Mouse (Mus musculus): ENCODE measurements at regions not wholly inside any gene's neighbourhood (a gene's known extent, or its start where the extent isn't known, plus 50 kb on each side); places are given as distances from the start of the nearest gene placed in this dataset.

- TF ChIP-seq CTCF (conservative IDR thresholded peaks at IDR 0.05), result no peak
- no peak overlapping the region for H3K4me3 ChIP-seq
- peak overlapping the region; percentile 65 for H3K27ac ChIP-seq
- DNase-seq (ENCODE audit: low spot score in 2 of 2), result peak; percentile 39 to 54
Measured at GRCm38 (mm10) chr9:62220451-62220850, 61.6 kb downstream of the Spesp1 start.

DNA sequence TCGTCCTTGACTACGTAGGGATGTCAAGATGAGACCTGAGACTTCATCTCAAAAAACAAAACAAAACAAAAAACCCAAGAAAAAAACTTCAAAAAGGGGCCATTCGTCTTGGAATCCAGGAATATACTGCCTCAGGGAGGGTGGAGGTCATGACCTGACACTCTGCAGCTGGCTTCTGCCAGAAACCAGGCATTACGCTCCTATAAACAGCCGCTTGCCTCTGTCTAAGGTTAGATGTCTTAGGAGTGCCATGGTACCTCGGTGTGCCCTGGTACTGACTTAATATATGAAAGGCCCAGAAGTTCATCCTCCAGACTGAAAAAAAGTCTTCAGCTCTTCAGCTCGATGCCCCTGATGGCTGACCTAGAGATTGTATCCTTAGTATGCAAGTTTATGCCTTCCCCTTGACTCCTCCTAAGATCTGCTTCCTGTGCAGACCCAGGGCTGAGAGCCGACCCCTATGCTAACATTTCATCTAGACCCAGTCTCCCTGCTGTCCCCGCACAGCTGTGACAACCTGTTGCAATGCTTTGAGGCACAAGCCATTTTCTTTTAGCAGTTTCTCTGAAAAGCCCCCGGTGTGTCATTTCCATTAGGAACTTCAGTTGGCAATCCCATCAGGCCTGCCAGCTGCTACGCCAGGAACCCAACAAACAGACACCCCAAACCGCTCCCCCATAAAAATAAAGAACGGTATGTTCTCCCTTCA, 66.7 kb downstream of the Spesp1 start:
- no peak for TF ChIP-seq CTCF (conservative IDR thresholded peaks at IDR 0.05)
- Histone ChIP-seq H3K4me3 (no peak overlapping the region), H3K27ac (no peak overlapping the region)
- DNase-seq (ENCODE audit: low spot score in 2 of 2), result no peak

GRCm38 (mm10) chr9:62214546-62214945, 67.5 kb downstream of the Spesp1 start:
- no peak overlapping the region for H3K27ac ChIP-seq
- DNase-seq (ENCODE audit: low spot score in 2 of 2), result no peak
- no peak overlapping the region for H3K4me3 ChIP-seq
- no peak for TF ChIP-seq CTCF (conservative IDR thresholded peaks at IDR 0.05)

DNA sequence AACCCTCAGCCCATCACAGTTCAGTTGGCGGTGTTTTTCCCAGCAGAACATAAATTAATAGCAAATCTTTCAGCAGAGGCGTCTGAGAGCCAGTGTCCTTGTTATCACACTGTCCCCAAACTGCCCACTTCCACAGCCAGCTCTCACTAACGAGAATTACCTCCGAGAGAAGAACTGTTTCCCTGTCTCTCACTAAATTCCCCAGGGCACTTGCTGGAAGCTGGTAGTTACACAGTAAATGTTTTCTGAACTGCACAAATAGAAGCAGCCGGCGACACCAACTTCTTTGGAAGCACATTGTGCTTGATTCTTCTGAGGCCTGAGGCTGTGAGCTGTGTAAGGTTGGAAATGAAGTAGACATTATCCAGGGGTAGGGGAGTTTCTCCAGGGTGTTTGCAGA, 69.4 kb downstream of the Spesp1 start:
- no peak for DNase-seq (ENCODE audit: low spot score in 2 of 2)
- TF ChIP-seq CTCF (conservative IDR thresholded peaks at IDR 0.05), result no peak
- H3K27ac ChIP-seq, result no peak overlapping the region
- H3K4me3 ChIP-seq, result no peak overlapping the region

GRCm38 (mm10) chr9:62210815-62211214, 71.2 kb downstream of the Spesp1 start:
- Histone ChIP-seq H3K27ac (no peak overlapping the region), H3K4me3 (no peak overlapping the region)
- no peak for TF ChIP-seq CTCF (conservative IDR thresholded peaks at IDR 0.05)
- no peak for DNase-seq (ENCODE audit: low spot score in 2 of 2)

GRCm38 (mm10) chr9:62208436-62208835, 73.6 kb downstream of the Spesp1 start:
- no peak for DNase-seq (ENCODE audit: low spot score in 2 of 2)
- no peak overlapping the region for H3K4me3 ChIP-seq
- no peak overlapping the region for H3K27ac ChIP-seq
- no peak for TF ChIP-seq CTCF (conservative IDR thresholded peaks at IDR 0.05)

GRCm38 (mm10) chr9:62205264-62205663, 76.7 kb downstream of the Spesp1 start:
- no peak overlapping the region for H3K4me3 ChIP-seq
- no peak for TF ChIP-seq CTCF (conservative IDR thresholded peaks at IDR 0.05)
- H3K27ac ChIP-seq, result no peak overlapping the region
- no peak for DNase-seq (ENCODE audit: low spot score in 2 of 2)

DNA sequence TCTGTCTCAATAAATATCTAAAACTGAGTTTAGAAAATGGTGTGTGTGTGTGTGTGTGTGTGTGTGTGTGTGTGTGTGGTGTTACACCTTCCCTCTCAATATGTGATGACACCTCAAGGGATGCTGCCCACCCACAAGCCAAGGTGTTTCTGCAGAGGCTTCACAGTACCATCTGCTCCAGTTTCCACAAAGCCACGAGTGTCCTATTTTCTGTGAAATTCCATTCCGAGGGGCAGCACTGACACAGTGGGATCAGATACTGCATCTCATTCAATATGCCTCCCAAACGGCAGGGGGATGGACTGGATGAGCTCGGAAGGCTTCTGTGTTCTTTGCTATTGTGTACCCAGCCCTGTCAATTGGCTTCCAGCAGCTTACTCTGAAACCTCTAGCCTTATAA, 78.5 kb downstream of the Spesp1 start:
- no peak overlapping the region for H3K4me3 ChIP-seq
- DNase-seq (ENCODE audit: low spot score in 2 of 2), result no peak
- H3K27ac ChIP-seq, result no peak overlapping the region
- TF ChIP-seq CTCF (conservative IDR thresholded peaks at IDR 0.05), result no peak

- no peak for DNase-seq (ENCODE audit: low spot score in 2 of 2)
- H3K27ac ChIP-seq, result no peak overlapping the region
- TF ChIP-seq CTCF (conservative IDR thresholded peaks at IDR 0.05), result no peak
- H3K4me3 ChIP-seq, result no peak overlapping the region
Measured at GRCm38 (mm10) chr9:62202331-62202730, 79.7 kb downstream of the Spesp1 start.

DNA sequence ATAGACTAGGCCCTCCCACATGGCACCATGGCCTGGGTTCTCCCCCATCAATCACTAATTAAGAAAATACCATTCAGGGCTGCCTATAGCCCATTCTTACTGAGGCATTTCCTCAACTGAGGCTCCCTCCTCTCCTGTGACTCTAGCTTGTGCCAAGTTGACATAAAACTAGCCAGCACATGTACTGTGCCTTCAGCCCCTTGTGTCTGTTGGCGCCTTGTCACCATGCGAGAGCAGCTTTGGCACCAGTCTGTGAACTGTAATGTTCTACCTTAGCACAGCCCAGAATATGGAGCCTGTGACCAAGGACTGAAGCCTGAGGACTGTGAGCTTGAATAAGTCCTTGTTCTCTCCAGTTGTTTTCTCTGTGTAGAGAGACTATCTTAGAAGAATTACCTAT, 75.0 kb upstream of the Glce start:
- DNase-seq (ENCODE audit: low spot score in 2 of 2), result no peak
- Histone ChIP-seq H3K27ac (no peak overlapping the region), H3K4me3 (no peak overlapping the region)
- no peak for TF ChIP-seq CTCF (conservative IDR thresholded peaks at IDR 0.05)

DNA sequence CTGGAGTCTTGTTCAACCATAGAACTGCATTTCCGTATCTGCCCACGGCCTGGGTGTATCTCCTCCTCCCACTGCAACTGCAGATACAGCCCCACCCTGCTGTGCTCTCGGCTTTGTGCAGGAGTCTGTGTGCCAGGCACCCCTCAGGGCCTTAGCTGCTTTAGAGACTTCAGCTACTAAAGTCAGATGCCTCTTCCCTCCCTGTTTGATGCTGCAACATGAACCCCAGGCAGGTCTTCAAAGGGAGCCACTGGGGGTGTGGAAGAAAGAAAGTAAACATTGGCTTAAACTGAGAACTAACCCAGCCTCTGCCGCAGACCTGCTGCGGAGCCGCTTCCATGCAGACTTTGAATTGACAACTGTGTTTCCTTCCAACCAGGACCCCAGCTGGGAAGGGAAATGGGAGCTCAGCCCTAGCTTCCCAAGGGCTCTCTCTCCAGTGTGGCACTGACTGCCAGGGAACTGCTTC, 70.0 kb upstream of the Glce start:
- no peak overlapping the region for H3K27ac ChIP-seq
- no peak for DNase-seq (ENCODE audit: low spot score in 2 of 2)
- no peak for TF ChIP-seq CTCF (conservative IDR thresholded peaks at IDR 0.05)
- no peak overlapping the region for H3K4me3 ChIP-seq

GRCm38 (mm10) chr9:62190474-62190873, 68.0 kb upstream of the Glce start:
- DNase-seq (ENCODE audit: low spot score in 2 of 2), result no peak
- Histone ChIP-seq H3K4me3 (no peak overlapping the region), H3K27ac (no peak overlapping the region)
- no peak for TF ChIP-seq CTCF (conservative IDR thresholded peaks at IDR 0.05)

DNA sequence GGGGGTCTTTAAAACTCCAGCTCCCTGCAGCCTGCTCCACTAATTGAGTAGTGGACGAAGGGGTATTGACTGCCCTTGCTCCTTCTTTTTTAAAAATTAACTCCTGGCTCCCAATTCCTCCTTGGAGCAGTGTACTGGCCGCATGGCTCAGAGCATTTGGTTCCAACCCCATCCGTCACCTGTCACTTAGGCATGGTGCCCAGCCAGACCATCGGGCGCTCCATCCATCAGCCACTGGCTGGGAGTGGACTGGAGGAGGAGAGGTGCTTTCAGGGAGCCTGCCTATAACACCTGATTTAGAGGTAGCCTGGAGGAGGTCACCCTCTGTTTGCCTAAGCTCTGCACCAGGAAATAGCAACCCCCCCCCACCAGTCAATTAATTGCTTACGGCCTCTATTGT, 66.4 kb upstream of the Glce start:
- no peak for TF ChIP-seq CTCF (conservative IDR thresholded peaks at IDR 0.05)
- no peak overlapping the region for H3K4me3 ChIP-seq
- no peak overlapping the region for H3K27ac ChIP-seq
- DNase-seq (ENCODE audit: low spot score in 2 of 2), result no peak

DNA sequence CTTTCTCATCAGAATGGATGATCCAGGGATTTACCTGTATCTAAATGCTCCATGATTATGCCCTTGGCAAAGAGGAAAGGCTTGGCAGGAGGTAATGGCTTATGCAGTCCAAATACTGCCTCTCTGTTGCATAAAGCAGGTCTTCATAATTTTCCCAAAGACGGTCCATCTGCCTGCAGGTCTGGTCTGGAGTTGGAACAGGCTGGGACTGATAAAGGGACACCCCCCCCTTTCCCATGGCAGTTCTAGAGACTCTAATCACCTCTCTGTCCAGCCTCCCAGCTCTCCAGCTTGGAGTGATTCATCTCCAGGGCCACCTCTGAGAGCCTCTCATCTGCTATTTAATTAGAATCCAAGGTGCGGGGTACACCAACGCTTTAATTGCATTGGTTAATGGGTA, 65.9 kb upstream of the Glce start:
- no peak for DNase-seq (ENCODE audit: low spot score in 2 of 2)
- Histone ChIP-seq H3K4me3 (no peak overlapping the region), H3K27ac (no peak overlapping the region)
- TF ChIP-seq CTCF (conservative IDR thresholded peaks at IDR 0.05), result no peak
